Mouse (Mus musculus): Measurements from ENCODE around the gene Maml2. TPM values are rescaled to one million over a fixed set of nuclear protein-coding genes. Genes with fewer than 3 reads are reported as not detected.

Maml2 gene
- polyA plus RNA-seq, 1 experiment = 2.5 TPM

- H3K27ac ChIP-seq (replicated peaks; ENCODE audit: low read depth, low read length) = no peak overlapping the region
- H3K4me1 ChIP-seq (ENCODE audit: control insufficient read depth, insufficient read depth, insufficient read length, low read length) = no peaks in the 10 kb centered on the region
- no peak overlapping the region for H3K4me3 ChIP-seq (ENCODE audit: insufficient read depth, low read depth, low read length)
Measured at GRCm38 (mm10) chr9:13510621-13511369, 213.0 kb downstream of the Maml2 start.

- Histone ChIP-seq H3K27ac (replicated peaks; ENCODE audit: low read depth, low read length) (no peak overlapping the region), H3K4me3 (ENCODE audit: insufficient read depth, low read depth, low read length) (no peak overlapping the region), H3K4me1 (ENCODE audit: control insufficient read depth, insufficient read depth, insufficient read length, low read length) (peaks cover 1% of the 10 kb centered on the region)
Measured at GRCm38 (mm10) chr9:13513135-13513534, 215.4 kb downstream of the Maml2 start.

DNA sequence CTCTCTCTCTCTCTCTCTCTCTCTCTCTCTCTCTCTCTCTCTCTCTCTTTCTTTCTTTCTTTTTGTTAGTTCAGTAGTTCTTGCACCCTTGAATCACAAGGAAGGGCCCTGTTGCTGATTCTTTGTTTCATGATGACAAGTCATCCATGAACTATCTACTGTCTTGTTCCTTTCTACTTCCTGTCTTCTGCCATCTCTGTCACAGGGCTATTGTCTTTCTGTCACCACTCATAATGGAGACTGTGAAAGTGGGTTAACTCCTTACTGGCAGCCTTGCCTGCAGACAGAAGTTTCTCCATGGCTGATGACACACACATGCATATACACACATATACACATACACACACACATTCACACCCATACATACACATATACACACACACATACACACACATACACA is 216.7 kb downstream of the Maml2 start:
- Histone ChIP-seq H3K4me3 (ENCODE audit: insufficient read depth, low read depth, low read length) (no peak overlapping the region), H3K4me1 (ENCODE audit: control insufficient read depth, insufficient read depth, insufficient read length, low read length) (peaks cover 4% of the 10 kb centered on the region), H3K27ac (replicated peaks; ENCODE audit: low read depth, low read length) (no peak overlapping the region)

DNA sequence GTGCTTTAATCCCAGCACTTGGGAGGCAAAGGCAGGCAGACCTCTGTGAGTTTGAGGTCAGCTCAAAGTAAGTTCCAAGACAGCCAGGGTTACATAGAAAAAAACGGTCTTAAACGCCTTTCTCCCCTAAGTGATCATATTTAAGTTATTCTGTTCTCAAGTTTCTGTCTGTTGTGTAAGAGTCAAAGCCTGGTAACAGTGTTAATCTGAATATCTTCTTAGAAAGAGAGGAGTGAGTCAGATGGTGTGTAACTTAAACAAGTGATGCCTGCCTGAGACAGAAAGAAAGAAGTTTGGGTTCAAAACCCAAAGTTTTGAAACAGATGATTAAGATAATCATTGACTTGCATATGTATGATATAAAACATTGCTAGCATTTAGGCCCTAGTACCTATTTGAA is 218.2 kb downstream of the Maml2 start:
- peaks cover 4% of the 10 kb centered on the region for H3K4me1 ChIP-seq (ENCODE audit: control insufficient read depth, insufficient read depth, insufficient read length, low read length)
- H3K4me3 ChIP-seq (ENCODE audit: insufficient read depth, low read depth, low read length) = no peak overlapping the region
- no peak overlapping the region for H3K27ac ChIP-seq (replicated peaks; ENCODE audit: low read depth, low read length)

DNA sequence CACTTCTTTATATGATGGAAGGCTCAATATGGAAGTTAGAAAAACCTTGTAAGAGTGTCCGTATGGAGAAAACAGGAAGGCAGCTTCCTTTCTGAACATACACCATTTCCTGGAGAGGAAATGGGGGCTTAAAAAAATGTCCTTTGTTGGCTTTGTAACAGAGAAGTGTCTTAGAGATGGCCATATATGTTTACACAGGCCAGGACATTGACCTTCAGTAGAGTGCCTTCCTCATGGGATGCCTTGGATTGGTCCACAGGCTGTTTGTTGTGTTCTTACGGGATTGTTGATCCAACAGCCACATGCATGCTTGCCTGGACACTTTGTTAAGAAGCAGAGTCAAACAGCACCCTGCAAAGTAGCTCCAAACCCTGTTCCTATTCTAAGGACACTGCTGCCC is 220.3 kb downstream of the Maml2 start:
- H3K4me3 ChIP-seq (ENCODE audit: insufficient read depth, low read depth, low read length) = no peak overlapping the region
- 0 out of 2 replicates have a peak overlapping the region, but pooled peaks have one; percentile 38 for H3K27ac ChIP-seq (replicated peaks; ENCODE audit: low read depth, low read length)
- peaks cover 4% of the 10 kb centered on the region for H3K4me1 ChIP-seq (ENCODE audit: control insufficient read depth, insufficient read depth, insufficient read length, low read length)

- Histone ChIP-seq H3K27ac (replicated peaks; ENCODE audit: low read depth, low read length) (0 out of 2 replicates have a peak overlapping the region, but pooled peaks have one; percentile 38), H3K4me1 (ENCODE audit: control insufficient read depth, insufficient read depth, insufficient read length, low read length) (peaks cover 4% of the 10 kb centered on the region), H3K4me3 (ENCODE audit: insufficient read depth, low read depth, low read length) (no peak overlapping the region)
Measured at GRCm38 (mm10) chr9:13518441-13518971, 220.7 kb downstream of the Maml2 start.

DNA sequence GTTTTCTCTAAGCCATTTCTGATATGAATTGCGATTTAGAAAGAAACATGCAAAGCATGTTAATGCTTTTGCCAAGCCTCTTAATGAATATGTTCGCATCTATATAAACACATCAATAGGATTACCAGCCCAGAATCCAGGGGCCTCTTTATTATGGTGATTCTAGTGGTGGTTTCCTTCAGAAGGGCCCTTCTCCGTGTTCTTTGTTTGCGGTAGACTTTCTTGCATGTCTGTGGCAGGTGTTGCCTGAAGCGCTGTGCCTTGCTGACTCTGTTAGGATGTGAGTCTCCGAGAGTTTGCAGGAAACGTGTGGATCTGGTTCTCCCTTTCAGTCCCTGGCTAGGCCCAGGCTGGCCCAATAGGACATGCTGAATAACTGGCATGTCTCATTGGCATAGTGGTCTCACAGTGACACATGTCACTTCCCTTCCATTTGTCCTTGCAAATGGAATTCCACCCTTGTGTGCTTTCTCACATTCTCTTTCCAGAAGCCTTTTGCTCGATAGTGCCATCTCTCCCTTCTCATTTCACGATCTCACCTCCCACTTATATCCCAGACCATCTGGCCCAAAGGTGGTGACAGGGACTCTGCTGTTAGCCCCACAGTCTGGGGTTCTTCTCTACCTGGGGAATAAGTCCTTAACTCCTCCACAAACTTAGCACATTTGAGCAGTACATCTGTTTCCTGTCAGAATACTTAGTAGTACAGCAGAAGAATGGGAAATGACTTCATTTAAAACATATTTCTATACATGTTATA is 224.5 kb downstream of the Maml2 start:
- Histone ChIP-seq H3K4me1 (ENCODE audit: control insufficient read depth, insufficient read depth, insufficient read length, low read length) (peaks cover 6% of the 10 kb centered on the region), H3K4me3 (ENCODE audit: insufficient read depth, low read depth, low read length) (no peak overlapping the region), H3K27ac (replicated peaks; ENCODE audit: low read depth, low read length) (no peak overlapping the region)

- Histone ChIP-seq H3K4me3 (ENCODE audit: insufficient read depth, low read depth, low read length) (no peak overlapping the region), H3K27ac (replicated peaks; ENCODE audit: low read depth, low read length) (no peak overlapping the region), H3K4me1 (ENCODE audit: control insufficient read depth, insufficient read depth, insufficient read length, low read length) (peaks cover 6% of the 10 kb centered on the region)
Measured at GRCm38 (mm10) chr9:13523046-13523445, 225.3 kb downstream of the Maml2 start.

DNA sequence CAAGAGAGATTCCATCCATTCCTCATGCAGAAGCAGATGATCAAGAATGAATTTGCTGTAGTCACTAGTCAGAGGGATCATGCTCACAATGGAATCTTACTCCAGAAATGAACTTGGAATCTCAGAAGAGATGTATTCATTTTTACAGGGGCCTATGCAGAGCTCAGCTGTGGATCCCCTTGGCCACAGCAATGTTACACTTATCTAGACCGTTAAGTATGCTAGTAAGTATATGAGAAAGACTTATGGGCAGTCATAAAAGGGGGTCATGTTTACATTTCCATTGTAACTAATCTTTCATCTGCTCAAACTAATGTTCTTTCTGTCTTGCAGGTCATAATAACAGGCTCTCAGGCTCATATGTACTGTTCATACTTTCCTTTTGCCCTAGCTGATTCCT is 227.3 kb downstream of the Maml2 start:
- H3K4me1 ChIP-seq (ENCODE audit: control insufficient read depth, insufficient read depth, insufficient read length, low read length) = peaks cover 3% of the 10 kb centered on the region; the same call in 1 of the 2 replicates
- no peak overlapping the region for H3K4me3 ChIP-seq (ENCODE audit: insufficient read depth, low read depth, low read length)
- no peak overlapping the region for H3K27ac ChIP-seq (replicated peaks; ENCODE audit: low read depth, low read length)

DNA sequence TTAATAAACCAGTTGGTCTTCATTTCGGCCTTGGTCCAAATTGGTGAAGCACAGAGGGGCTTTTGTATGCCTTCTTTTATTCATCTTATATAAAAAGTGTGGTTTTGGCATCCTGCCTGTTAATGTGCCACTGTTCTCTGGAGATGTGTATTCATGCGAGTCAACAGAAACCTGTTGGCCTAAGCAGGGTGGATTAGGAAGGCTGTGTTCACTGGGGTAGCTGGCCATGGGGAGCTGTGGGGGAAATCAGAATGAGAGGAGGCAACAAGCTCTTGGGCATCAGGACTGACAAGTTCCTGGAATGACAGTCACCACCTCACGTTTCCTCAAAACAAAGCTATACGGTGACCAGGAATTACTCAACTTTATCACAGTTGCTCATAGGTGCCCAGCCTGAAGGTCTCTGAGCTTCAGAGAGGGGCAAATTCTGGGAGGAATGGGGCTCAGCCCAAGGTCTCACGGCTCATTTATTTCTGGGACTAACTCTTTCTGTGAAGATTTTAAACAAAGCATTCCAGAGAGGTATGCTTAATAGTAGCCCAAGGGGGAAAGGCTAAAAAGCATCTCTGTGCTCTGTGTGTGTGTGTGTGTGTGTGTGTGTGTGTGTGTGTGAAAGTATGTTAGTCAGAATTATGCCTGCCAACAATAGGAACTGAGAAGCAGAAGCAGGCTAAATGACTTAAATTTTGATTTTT is 228.0 kb downstream of the Maml2 start:
- Histone ChIP-seq H3K27ac (replicated peaks; ENCODE audit: low read depth, low read length) (no peak overlapping the region), H3K4me3 (ENCODE audit: insufficient read depth, low read depth, low read length) (no peak overlapping the region), H3K4me1 (ENCODE audit: control insufficient read depth, insufficient read depth, insufficient read length, low read length) (peaks cover 3% of the 10 kb centered on the region; the same call in 1 of the 2 replicates)

- H3K4me1 ChIP-seq (ENCODE audit: control insufficient read depth, insufficient read depth, insufficient read length, low read length) = peaks cover 2% of the 10 kb centered on the region; the same call in 1 of the 2 replicates
- H3K27ac ChIP-seq (replicated peaks; ENCODE audit: low read depth, low read length) = no peak overlapping the region
- no peak overlapping the region for H3K4me3 ChIP-seq (ENCODE audit: insufficient read depth, low read depth, low read length)
Measured at GRCm38 (mm10) chr9:13530575-13530974, 232.8 kb downstream of the Maml2 start.

- Histone ChIP-seq H3K27ac (replicated peaks; ENCODE audit: low read depth, low read length) (no peak overlapping the region), H3K4me1 (ENCODE audit: control insufficient read depth, insufficient read depth, insufficient read length, low read length) (peaks cover 5% of the 10 kb centered on the region; the same call in 1 of the 2 replicates), H3K4me3 (ENCODE audit: insufficient read depth, low read depth, low read length) (no peak overlapping the region)
Measured at GRCm38 (mm10) chr9:13533076-13533707, 235.4 kb downstream of the Maml2 start.

DNA sequence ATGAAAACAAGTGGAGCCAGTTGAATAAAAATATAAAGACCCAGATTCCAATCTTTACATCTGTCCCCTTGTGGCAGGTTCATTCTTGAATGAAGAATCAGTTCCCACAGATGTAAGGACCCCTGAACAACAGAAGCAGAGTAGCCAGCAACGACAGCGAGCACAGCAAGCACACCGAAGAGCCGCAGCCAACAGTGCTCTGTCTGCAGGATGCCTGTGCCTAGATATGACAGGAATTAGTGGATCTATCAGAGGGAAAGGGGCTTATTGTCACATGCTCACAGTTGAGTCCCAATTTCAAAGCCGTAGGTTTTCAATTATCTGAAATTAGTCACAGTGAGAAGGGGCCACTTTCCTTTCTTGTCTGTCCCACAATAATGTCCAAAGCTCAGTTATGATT is 238.0 kb downstream of the Maml2 start:
- H3K4me3 ChIP-seq (ENCODE audit: insufficient read depth, low read depth, low read length) = no peak overlapping the region
- peaks cover 5% of the 10 kb centered on the region; the same call in 1 of the 2 replicates for H3K4me1 ChIP-seq (ENCODE audit: control insufficient read depth, insufficient read depth, insufficient read length, low read length)
- no peak overlapping the region for H3K27ac ChIP-seq (replicated peaks; ENCODE audit: low read depth, low read length)

DNA sequence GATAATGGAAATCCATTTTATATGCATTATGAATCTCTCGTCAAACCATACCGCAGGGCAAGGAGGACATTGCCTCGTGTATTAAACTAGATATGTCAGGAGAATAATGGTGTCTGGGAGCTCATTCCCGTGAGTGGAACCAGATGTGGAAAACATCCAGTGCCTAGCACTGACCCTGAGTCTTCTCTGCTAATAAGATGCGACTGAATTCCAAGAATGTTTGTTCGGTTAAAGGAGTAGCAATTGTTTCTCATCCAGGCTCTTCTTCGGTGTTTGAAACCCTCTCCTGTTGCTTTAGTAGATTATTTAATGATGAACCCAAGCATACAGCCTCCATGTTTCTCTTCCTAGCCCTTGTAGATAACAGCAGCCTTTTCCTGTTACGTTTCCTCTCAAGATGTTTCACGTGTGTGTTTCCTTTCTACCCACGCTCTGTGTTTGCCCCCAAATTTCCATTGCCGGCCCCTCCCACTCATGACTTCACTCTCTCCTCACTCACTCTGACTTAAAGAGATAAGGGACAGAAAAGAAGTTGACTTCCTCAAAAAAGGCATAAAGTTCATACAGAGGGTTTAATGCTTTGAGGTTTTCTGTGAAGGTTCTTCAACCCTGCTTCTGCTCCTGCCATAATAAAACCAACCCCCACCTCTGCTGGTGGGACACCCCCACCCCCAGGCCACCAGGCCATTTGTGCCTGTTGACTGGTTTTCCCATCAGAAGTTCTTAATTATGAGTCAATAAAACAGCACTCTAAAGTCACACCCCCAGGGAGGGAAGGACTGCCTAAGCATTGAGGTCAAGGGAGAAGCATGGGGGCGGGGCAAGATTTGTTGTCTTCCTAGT is 238.9 kb downstream of the Maml2 start:
- Histone ChIP-seq H3K4me3 (ENCODE audit: insufficient read depth, low read depth, low read length) (no peak overlapping the region), H3K27ac (replicated peaks; ENCODE audit: low read depth, low read length) (0 out of 2 replicates have a peak overlapping the region, but pooled peaks have one; percentile 47), H3K4me1 (ENCODE audit: control insufficient read depth, insufficient read depth, insufficient read length, low read length) (peaks cover 5% of the 10 kb centered on the region; the same call in 1 of the 2 replicates)

All from brown adipose tissue, adult 24 weeks (tissue).